Mouse (Mus musculus) kidney, postnatal 0 days (tissue): ENCODE data around the gene 1700001J03Rik. TPM values are rescaled to one million over a fixed set of nuclear protein-coding genes. Genes with fewer than 3 reads are reported as not detected.

Experiments used
- ATAC-seq: fragments of 200-750 bp; cut with Nextera tagmentation; replicated peaks from 2 replicates; pipeline ENCODE4 v1.8.0; 2017; ENCODE audit warnings: low read depth, moderate number of reproducible peaks, moderate TSS enrichment, moderate library complexity; ENCODE audit not compliant: low FRiP score
- DNase-seq: peaks from one replicate; pipeline ENCODE4 v3.0.0-alpha.2; 2016; ENCODE audit warnings: low spot score
- H3K27ac ChIP-seq: fragments of 300-500 bp; sonication (generic); 2 replicates; pipeline ENCODE4 v1.5.1; 2014; ENCODE audit warnings: mild to moderate bottlenecking
- H3K27me3 ChIP-seq: fragments of 300-500 bp; sonication (generic); 2 replicates; pipeline ENCODE4 v1.6.1; 2014; ENCODE audit warnings: low read length, mixed read lengths; ENCODE audit not compliant: insufficient read depth
- H3K36me3 ChIP-seq: fragments of 300-500 bp; sonication (generic); 2 replicates; pipeline ENCODE4 v1.6.1; 2014; ENCODE audit warnings: low read length, mixed read lengths; ENCODE audit not compliant: insufficient read depth
- H3K4me1 ChIP-seq: fragments of 300-500 bp; sonication (generic); replicated peaks from 2 replicates; pipeline ENCODE4 v1.6.1; 2014; ENCODE audit warnings: antibody characterized with exemption, low read length, mixed read lengths; ENCODE audit not compliant: insufficient read depth
- H3K4me2 ChIP-seq: fragments of 300-500 bp; sonication (generic); 2 replicates; pipeline ENCODE4 v1.6.1; 2014; ENCODE audit warnings: mild to moderate bottlenecking, low read length, moderate library complexity, mixed read lengths
- H3K4me3 ChIP-seq: fragments of 300-500 bp; sonication (generic); replicated peaks from 2 replicates; pipeline ENCODE4 v1.5.1; 2014; ENCODE audit warnings: low read depth, low read length
- H3K9ac ChIP-seq: fragments of 300-500 bp; sonication (generic); 2 replicates; pipeline ENCODE4 v1.6.1; 2014; ENCODE audit warnings: low read depth, low read length
- H3K9me3 ChIP-seq: fragments of 300-500 bp; sonication (generic); replicated peaks from 2 replicates; pipeline ENCODE4 v1.6.1; 2016; ENCODE audit warnings: low read length, inconsistent platforms, mixed read lengths
- CTCF ChIP-seq: IDR thresholded peaks from 2 replicates; pipeline ENCODE4 v1.5.1; 2016; ENCODE audit warnings: antibody characterized with exemption, low read depth, mild to moderate bottlenecking, moderate library complexity
- WGBS: fragments of 180-500 bp; shearing (Covaris S2); extraction: QIAGEN DNeasy Blood & Tissue Kit; methylation state at CpG from one replicate; pipeline ENCODE4 v1.1.7; 2014; 5-methylcytosine and 5-hydroxymethylcytosine counted together
- polyA plus RNA-seq: library from polyadenylated mRNA; unstranded; fragments of >200 nt; fragmentation: Nextera tagmentation; extraction: Ambion mirVana; gene quantifications from 2 replicates; pipeline ENCODE4 v1.2.1, GENCODE M21; 2015

The 1700001J03Rik gene
- polyA plus RNA-seq, 1 experiment from 2014 or later = 0.26 TPM

DNA sequence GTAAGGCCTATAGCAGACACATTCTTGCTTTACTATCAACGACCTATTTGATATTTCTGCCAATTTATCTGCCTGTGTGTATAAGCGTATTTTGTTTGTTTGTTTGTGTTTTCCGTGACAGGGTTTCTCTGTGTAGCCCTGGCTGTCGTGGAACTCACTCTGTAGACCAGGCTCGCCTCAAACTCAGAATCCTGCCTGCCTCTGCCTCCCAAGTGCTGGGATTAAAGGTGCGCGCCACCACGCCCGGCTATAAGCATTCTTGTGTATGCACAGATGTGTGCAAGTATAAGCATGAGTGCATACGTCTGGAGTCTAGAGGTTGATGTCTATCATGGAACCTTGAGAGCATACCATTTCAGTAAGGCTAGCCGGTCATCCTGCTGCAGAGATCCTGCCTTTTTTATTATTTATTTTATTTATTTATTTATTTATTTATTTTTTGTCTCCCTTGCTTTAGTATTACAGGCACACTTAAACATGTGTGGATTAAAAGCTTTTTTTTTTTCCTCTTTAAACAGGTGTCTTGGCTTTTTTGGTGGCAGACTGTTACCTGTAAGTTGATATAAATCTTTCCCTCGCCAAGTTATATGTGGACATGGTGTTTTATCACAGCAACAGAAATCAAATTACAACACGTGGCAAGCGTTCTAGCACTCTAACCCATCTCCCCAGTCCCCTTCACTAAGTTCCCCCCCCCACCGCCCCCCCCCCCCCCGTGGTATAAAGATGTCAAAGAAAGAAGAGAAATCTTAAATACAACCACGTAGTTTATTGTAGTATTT is 45.0 kb upstream of the 1700001J03Rik start:
- no peak for DNase-seq
- H3K27me3 ChIP-seq = no peaks in the 10 kb centered on the region
- 55% methylated on average over 17 of the region's 17 CpGs for WGBS
- peak overlapping the region; percentile 84 for H3K4me3 ChIP-seq
- 0 out of 2 replicates have a peak overlapping the region, but pooled peaks have one; percentile 90 for H3K27ac ChIP-seq
- TF ChIP-seq CTCF = no peak
- H3K36me3 ChIP-seq = no peaks in the 10 kb centered on the region
- H3K9ac ChIP-seq = peak overlapping the region; percentile 91
- no peaks in the 10 kb centered on the region for H3K9me3 ChIP-seq
- ATAC-seq = peak; percentile 15; the same call in 1 of the 2 replicates
- peaks cover 11% of the 10 kb centered on the region; the same call in 1 of the 2 replicates for H3K4me1 ChIP-seq
- H3K4me2 ChIP-seq = peak overlapping the region; percentile 80

DNA sequence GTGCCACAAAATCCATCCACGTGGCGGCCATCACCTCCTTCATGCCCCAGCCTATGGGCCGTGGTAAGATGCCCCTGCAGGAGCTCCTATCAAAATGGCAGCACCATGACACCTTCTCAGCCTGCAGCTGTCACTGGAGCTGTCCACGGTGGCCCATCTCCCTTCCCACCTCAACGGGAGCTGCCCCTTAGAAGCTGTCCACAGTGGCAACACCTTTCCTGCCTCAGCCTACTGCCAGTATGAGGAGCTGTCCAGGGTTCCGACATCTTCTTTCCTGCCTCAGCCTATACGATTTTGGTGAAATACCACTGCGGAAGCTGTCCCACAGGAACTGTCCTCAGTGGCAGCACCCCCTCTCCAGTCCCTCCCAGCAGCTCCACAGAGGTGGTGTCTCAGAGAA is 42.4 kb upstream of the 1700001J03Rik start:
- H3K4me2 ChIP-seq = no peak overlapping the region
- H3K36me3 ChIP-seq = no peaks in the 10 kb centered on the region
- ATAC-seq = no peak
- no peak overlapping the region for H3K27ac ChIP-seq
- H3K4me3 ChIP-seq = no peak overlapping the region
- H3K27me3 ChIP-seq = no peaks in the 10 kb centered on the region
- TF ChIP-seq CTCF = no peak
- WGBS = 85% methylated on average over 8 of the region's 8 CpGs
- H3K4me1 ChIP-seq = no peaks in the 10 kb centered on the region
- no peaks in the 10 kb centered on the region for H3K9me3 ChIP-seq
- no peak overlapping the region for H3K9ac ChIP-seq
- no peak for DNase-seq

GRCm38 (mm10) chr5:146223786-146224185 is 38.7 kb upstream of the 1700001J03Rik start:
- Histone ChIP-seq H3K27ac (no peak overlapping the region), H3K36me3 (0 out of 2 replicates have a peak, but pooled peaks cover 2% of the 10 kb centered on the region), H3K4me1 (no peaks in the 10 kb centered on the region), H3K4me2 (no peak overlapping the region), H3K9me3 (no peaks in the 10 kb centered on the region), H3K9ac (no peak overlapping the region), H3K4me3 (no peak overlapping the region), H3K27me3 (no peaks in the 10 kb centered on the region)
- 80% methylated on average over 5 of the region's 5 CpGs for WGBS
- TF ChIP-seq CTCF = no peak
- DNase-seq = no peak
- ATAC-seq = no peak

GRCm38 (mm10) chr5:146221722-146222121 is 36.6 kb upstream of the 1700001J03Rik start:
- Histone ChIP-seq H3K4me2 (peak overlapping the region; percentile 63), H3K9me3 (no peaks in the 10 kb centered on the region), H3K27ac (peak overlapping the region; percentile 99), H3K4me1 (no peaks in the 10 kb centered on the region), H3K36me3 (peaks cover 15% of the 10 kb centered on the region; the same call in 1 of the 2 replicates), H3K27me3 (no peaks in the 10 kb centered on the region), H3K4me3 (peak overlapping the region; percentile 68), H3K9ac (peak overlapping the region; percentile 86)
- no peak for DNase-seq
- ATAC-seq = no peak
- no peak for TF ChIP-seq CTCF
- 17% methylated on average over 6 of the region's 6 CpGs for WGBS

GRCm38 (mm10) chr5:146220879-146221714 is 36.0 kb upstream of the 1700001J03Rik start, which contains the start of gene Rnf6:
Rnf6 (minus strand) TSS chr5:146221555.
- H3K27ac ChIP-seq = peak within 1 kb of the TSS; percentile 99
- peak; percentile 100 for ATAC-seq
- no peaks in the 10 kb centered on the region for H3K9me3 ChIP-seq
- H3K27me3 ChIP-seq = no peaks in the 10 kb centered on the region
- WGBS = under 1% methylated on average over 67 of the region's 67 CpGs
- H3K36me3 ChIP-seq = peaks cover 17% of the 10 kb centered on the region; the same call in 1 of the 2 replicates
- H3K9ac ChIP-seq = peak within 1 kb of the TSS; percentile 86
- peak; percentile 34 for TF ChIP-seq CTCF
- peak within 1 kb of the TSS; percentile 63 for H3K4me2 ChIP-seq
- H3K4me3 ChIP-seq = peak within 1 kb of the TSS; percentile 68
- no peaks in the 10 kb centered on the region for H3K4me1 ChIP-seq
- peak; percentile 99 for DNase-seq

DNA sequence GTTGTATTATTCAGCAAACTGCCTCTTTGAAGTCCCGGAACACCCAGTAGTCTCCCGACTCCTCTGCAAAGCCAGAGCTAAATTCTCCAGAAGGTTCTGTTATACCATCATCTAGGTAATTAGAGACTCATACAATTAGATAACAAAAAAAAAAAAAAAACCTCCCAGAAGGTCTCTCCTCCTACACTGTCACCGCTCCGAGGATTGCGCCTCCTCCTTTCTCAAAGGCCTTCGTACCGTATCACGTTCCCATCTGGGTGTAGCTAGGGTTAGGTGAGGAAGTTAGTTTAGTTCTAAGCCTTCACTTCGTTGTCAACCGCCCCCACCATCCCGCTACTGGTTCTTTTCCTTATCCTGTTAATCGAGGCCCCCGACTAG is 35.4 kb upstream of the 1700001J03Rik start:
- H3K27me3 ChIP-seq = no peaks in the 10 kb centered on the region
- H3K36me3 ChIP-seq = peaks cover 22% of the 10 kb centered on the region
- ATAC-seq (peak; percentile 56), DNase-seq (no peak)
- H3K4me3 ChIP-seq = peak overlapping the region; percentile 68
- peak overlapping the region; percentile 99 for H3K27ac ChIP-seq
- H3K4me1 ChIP-seq = no peaks in the 10 kb centered on the region
- 5% methylated on average over 13 of the region's 13 CpGs for WGBS
- no peaks in the 10 kb centered on the region for H3K9me3 ChIP-seq
- H3K9ac ChIP-seq = peak overlapping the region; percentile 2
- no peak for TF ChIP-seq CTCF
- H3K4me2 ChIP-seq = peak overlapping the region; percentile 63
